Mouse (Mus musculus) ES-E14 (cell line): Measurements from ENCODE around the gene Arl8a. TPM values are rescaled to one million over a fixed set of nuclear protein-coding genes. Genes with fewer than 3 reads are reported as not detected.

ENCODE experiments used
- DNase-seq: peaks from one replicate; pipeline ENCODE4 v3.0.0-alpha.2; 2013; ENCODE audit warnings: low read depth, low spot score
- H3K27ac ChIP-seq: 2 replicates; pipeline ENCODE4 v1.5.1; 2012; ENCODE audit warnings: low read depth, mild to moderate bottlenecking, low read length, moderate library complexity, mixed read lengths; ENCODE audit not compliant: poor library complexity, insufficient read depth, severe bottlenecking
- H3K36me3 ChIP-seq: 2 replicates; pipeline ENCODE4 v1.6.1; 2012; ENCODE audit warnings: mild to moderate bottlenecking, low read length, moderate library complexity, mixed read lengths; ENCODE audit not compliant: control insufficient read depth, poor library complexity, insufficient read depth, severe bottlenecking
- H3K4me1 ChIP-seq, 2 experiments: fragments of 150-350 bp in 1 of 2; sonication (generic) in 1 of 2; 2 replicates each; pipeline ENCODE4 v1.6.1; 2012; ENCODE audit warnings: low read length in 2 of 2, mild to moderate bottlenecking in 1 of 2, mixed read lengths in 1 of 2; ENCODE audit not compliant: control insufficient read depth in 2 of 2, insufficient read depth in 2 of 2, poor library complexity in 1 of 2
- H3K4me3 ChIP-seq, 2 experiments: fragments of 150-350 bp in 1 of 2; sonication (generic) in 1 of 2; 2 replicates each; pipeline ENCODE4 v1.5.1; 2012; ENCODE audit warnings: low read length in 2 of 2, low read depth in 1 of 2, mild to moderate bottlenecking in 1 of 2, mixed read lengths in 1 of 2; ENCODE audit not compliant: insufficient read depth in 1 of 2, poor library complexity in 1 of 2, severe bottlenecking in 1 of 2
- H3K9ac ChIP-seq: 2 replicates; pipeline ENCODE4 v1.6.1; 2012; ENCODE audit warnings: low read depth, mild to moderate bottlenecking, low read length, mixed read lengths; ENCODE audit not compliant: poor library complexity, insufficient read depth, severe bottlenecking
- H3K9me3 ChIP-seq: fragments of 150-350 bp; sonication (generic); 2 replicates; pipeline ENCODE4 v1.6.1; 2012; ENCODE audit warnings: low read depth, mild to moderate bottlenecking, low read length; ENCODE audit not compliant: control insufficient read depth, insufficient read depth
- CHD2 ChIP-seq: IDR thresholded peaks from 2 replicates; pipeline ENCODE4 v1.6.1; 2014; ENCODE audit warnings: mild to moderate bottlenecking, low read depth, low read length, inconsistent platforms
- HCFC1 ChIP-seq: IDR thresholded peaks from 2 replicates; pipeline ENCODE4 v1.6.1; 2012; ENCODE audit warnings: low read length, inconsistent platforms, borderline replicate concordance; ENCODE audit not compliant: insufficient read depth
- MAFK ChIP-seq: IDR thresholded peaks from 2 replicates; pipeline ENCODE4 v1.6.1; 2014; ENCODE audit warnings: mild to moderate bottlenecking, low read depth, low read length, inconsistent platforms; ENCODE audit not compliant: insufficient read depth
- ZC3H11A ChIP-seq: IDR thresholded peaks from 2 replicates; pipeline ENCODE4 v1.6.1; 2012; ENCODE audit warnings: low read depth, mild to moderate bottlenecking, inconsistent platforms, low read length, borderline replicate concordance
- ZNF384 ChIP-seq: IDR thresholded peaks from 2 replicates; pipeline ENCODE4 v1.6.1; 2012; ENCODE audit warnings: low read depth, low read length, inconsistent platforms
- in situ Hi-C, 2 experiments: fragments of 600-800 bp; cut with MboI; formaldehyde crosslinking; loops; one replicate each; pipeline ENCODE4 v1.15.1; 2025; ENCODE audit warnings: low sequenced_read_pairs in 2 of 2, inconsistent platforms in 1 of 2; ENCODE audit not compliant: unreplicated experiment in 2 of 2
- total RNA-seq: library from RNA; depleted of rRNA; stranded (reverse); fragments of 300-350 nt; gene quantifications from 2 replicates; pipeline ENCODE4 v1.2.3, GENCODE M21; 2012

Arl8a gene
- total RNA-seq, 1 experiment = 17.5 TPM

- in situ Hi-C loops = loop anchor here in 1 of 2 experiments (25.0 kb wide), 1 partner anchor 204 kb away; no protein-coding TSS in a partner anchor
- no peak overlapping the region for H3K9ac ChIP-seq
- no peak for DNase-seq
- no peak overlapping the region for H3K27ac ChIP-seq
- no peak overlapping the region for H3K4me3 ChIP-seq
- TF ChIP-seq HCFC1 (no peak), CHD2 (no peak), MAFK (no peak), ZC3H11A (no peak), ZNF384 (no peak)
- peaks cover 0 to 12% of the 10 kb centered on the region in 2 experiments; a peak in 1 of 4 replicates for H3K4me1 ChIP-seq
- peaks cover 21% of the 10 kb centered on the region for H3K36me3 ChIP-seq
- no peaks in the 10 kb centered on the region for H3K9me3 ChIP-seq
Measured at GRCm38 (mm10) chr1:135158633-135159032, 12.0 kb downstream of the Arl8a start.

- Histone ChIP-seq H3K36me3 (peaks cover 19% of the 10 kb centered on the region), H3K4me3 (no peak overlapping the region), H3K9me3 (no peaks in the 10 kb centered on the region), H3K9ac (no peak overlapping the region), H3K27ac (no peak overlapping the region), H3K4me1 (peaks cover 0 to 9% of the 10 kb centered on the region in 2 experiments; a peak in 1 of 4 replicates)
- TF ChIP-seq ZNF384 (no peak), MAFK (no peak), HCFC1 (no peak), CHD2 (no peak), ZC3H11A (no peak)
- in situ Hi-C loops = loop anchor here in 1 of 2 experiments (25.0 kb wide), 1 partner anchor 203 kb away; no protein-coding TSS in a partner anchor
- no peak for DNase-seq
Measured at GRCm38 (mm10) chr1:135159074-135159473, 12.4 kb downstream of the Arl8a start.

GRCm38 (mm10) chr1:135159556-135160123 lies 13.0 kb downstream of the Arl8a start:
- no peak for TF ChIP-seq ZNF384
- no peak for TF ChIP-seq MAFK
- H3K9ac ChIP-seq = no peak overlapping the region
- no peaks in the 10 kb centered on the region for H3K9me3 ChIP-seq
- in situ Hi-C loops = loop anchor here in 1 of 2 experiments (25.0 kb wide), 1 partner anchor 203 kb away; no protein-coding TSS in a partner anchor
- H3K27ac ChIP-seq = no peak overlapping the region
- no peak overlapping the region for H3K4me3 ChIP-seq
- no peak for DNase-seq
- H3K36me3 ChIP-seq = peaks cover 17% of the 10 kb centered on the region
- H3K4me1 ChIP-seq = peaks cover 0 to 6% of the 10 kb centered on the region in 2 experiments; a peak in 1 of 4 replicates

- no peak for DNase-seq
- Histone ChIP-seq H3K9ac (no peak overlapping the region), H3K36me3 (peaks cover 12% of the 10 kb centered on the region), H3K4me3 (peak overlapping the region; percentile 26 to 58), H3K27ac (no peak overlapping the region), H3K9me3 (no peaks in the 10 kb centered on the region), H3K4me1 (peaks cover 0 to 5% of the 10 kb centered on the region in 2 experiments; a peak in 1 of 4 replicates)
- in situ Hi-C loops = loop anchor here in 1 of 2 experiments (25.0 kb wide), 1 partner anchor 202 kb away; no protein-coding TSS in a partner anchor
- TF ChIP-seq HCFC1 (no peak), ZNF384 (no peak), ZC3H11A (no peak), CHD2 (no peak), MAFK (no peak)
Measured at GRCm38 (mm10) chr1:135160411-135161050, 13.9 kb downstream of the Arl8a start.
